Mouse (Mus musculus) E14TG2a.4 (cell line): ENCODE results near the gene Zfp174.
A peak's percentile ranks its signal among the peaks of the same experiment; 100 is the strongest.

Experiments
- H3K27me3 ChIP-seq: 2 replicates; pipeline ENCODE4 v1.6.1; 2014; ENCODE audit warnings: low read length, control low read depth; ENCODE audit not compliant: insufficient read depth
- H3K36me3 ChIP-seq: 2 replicates; pipeline ENCODE4 v1.6.1; 2014; ENCODE audit warnings: low read length, control low read depth; ENCODE audit not compliant: insufficient read depth
- H3K4me1 ChIP-seq: replicated peaks from 2 replicates; pipeline ENCODE4 v1.6.1; 2014; ENCODE audit warnings: low read depth, low read length, control low read depth
- H3K4me3 ChIP-seq: replicated peaks from 2 replicates; pipeline ENCODE4 v1.5.1; 2014; ENCODE audit warnings: mild to moderate bottlenecking, low read length
- H3K9me3 ChIP-seq: 2 replicates; pipeline ENCODE4 v1.6.1; 2014; ENCODE audit warnings: low read length, control low read depth
- CTCF ChIP-seq: conservative IDR thresholded peaks from 2 replicates; pipeline ENCODE4 v1.5.1; 2014; ENCODE audit warnings: low read length
- NANOG ChIP-seq: IDR thresholded peaks from 2 replicates; pipeline ENCODE4 v1.6.1; 2014; ENCODE audit warnings: borderline replicate concordance, low read length, mixed read lengths
- POU5F1 ChIP-seq: IDR thresholded peaks from 2 replicates; pipeline ENCODE4 v1.6.1; 2014; ENCODE audit warnings: low read length, borderline replicate concordance

Gene Zfp174

DNA sequence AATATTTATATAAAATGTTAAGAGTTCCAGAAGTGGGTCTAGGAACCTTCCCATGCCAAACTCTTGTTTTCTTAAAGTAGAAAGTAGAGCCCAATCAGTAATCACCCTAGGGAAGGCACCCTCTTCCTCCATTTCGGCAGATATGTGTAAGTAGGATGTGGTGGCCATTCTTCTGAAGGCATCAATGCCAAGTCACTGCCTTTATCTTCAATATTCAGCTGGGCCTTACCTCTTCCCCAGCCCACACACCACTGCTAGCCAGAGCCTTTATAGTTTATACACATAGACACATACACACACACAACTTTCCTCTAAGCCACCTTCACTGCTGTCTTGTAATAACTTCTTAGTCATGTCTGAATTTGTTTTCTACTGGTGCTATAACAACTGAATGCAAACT is 8.7 kb downstream of the Zfp174 start:
- H3K27me3 ChIP-seq = no peaks in the 10 kb centered on the region
- H3K4me1 ChIP-seq = peaks cover 22% of the 10 kb centered on the region
- no peak overlapping the region for H3K4me3 ChIP-seq
- no peaks in the 10 kb centered on the region for H3K9me3 ChIP-seq
- H3K36me3 ChIP-seq = peaks cover 7% of the 10 kb centered on the region; the same call in 1 of the 2 replicates
- TF ChIP-seq NANOG (no peak), POU5F1 (no peak), CTCF (no peak)

DNA sequence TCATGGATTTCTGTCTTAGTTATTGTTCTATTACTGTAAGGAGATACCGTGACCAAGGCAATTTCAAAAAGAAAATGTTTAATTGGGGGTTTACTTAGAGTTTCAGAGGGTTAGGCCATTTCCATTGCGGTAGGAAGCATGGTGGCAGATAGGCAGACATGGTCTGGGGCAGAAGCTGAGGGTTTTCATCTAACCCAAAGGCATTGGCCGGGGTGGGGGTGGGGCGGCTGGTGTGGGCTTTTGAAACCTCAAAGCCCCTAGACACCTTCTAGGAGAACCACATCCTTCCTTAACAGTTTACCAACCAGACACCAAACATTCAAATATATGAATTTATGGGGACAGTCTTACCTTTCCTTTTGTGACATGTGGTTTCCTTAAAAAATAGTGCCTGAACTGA is 12.2 kb downstream of the Zfp174 start:
- peaks cover 17% of the 10 kb centered on the region for H3K36me3 ChIP-seq
- no peak overlapping the region for H3K4me3 ChIP-seq
- TF ChIP-seq CTCF (no peak), POU5F1 (no peak), NANOG (no peak)
- H3K9me3 ChIP-seq = no peaks in the 10 kb centered on the region
- peaks cover 4% of the 10 kb centered on the region; the same call in 1 of the 2 replicates for H3K4me1 ChIP-seq
- H3K27me3 ChIP-seq = no peaks in the 10 kb centered on the region

DNA sequence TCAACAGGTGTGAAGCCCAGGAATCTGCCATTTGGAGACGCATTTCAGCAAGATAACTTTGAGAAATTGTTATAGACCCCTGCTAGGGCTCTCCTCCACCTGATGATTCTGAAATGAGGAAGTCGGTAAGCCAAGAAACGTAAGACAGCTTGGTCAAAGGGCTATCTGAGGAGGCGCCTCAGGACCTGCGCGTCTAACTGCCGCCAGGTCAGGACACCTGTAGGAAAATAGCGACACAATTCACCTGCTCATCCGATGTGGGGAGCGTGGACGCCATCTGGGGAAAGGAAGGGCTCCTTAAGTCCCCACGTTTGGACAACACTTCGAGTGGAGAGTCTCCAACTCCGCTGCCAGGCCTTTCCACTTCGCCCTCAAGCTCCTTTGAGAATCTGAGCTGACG is 24.7 kb downstream of the Zfp174 start:
- TF ChIP-seq CTCF = no peak
- TF ChIP-seq POU5F1 = no peak
- TF ChIP-seq NANOG = no peak
- Histone ChIP-seq H3K9me3 (no peaks in the 10 kb centered on the region), H3K27me3 (no peaks in the 10 kb centered on the region), H3K36me3 (peaks cover 33% of the 10 kb centered on the region), H3K4me3 (peak overlapping the region; percentile 89), H3K4me1 (peaks cover 26% of the 10 kb centered on the region)

DNA sequence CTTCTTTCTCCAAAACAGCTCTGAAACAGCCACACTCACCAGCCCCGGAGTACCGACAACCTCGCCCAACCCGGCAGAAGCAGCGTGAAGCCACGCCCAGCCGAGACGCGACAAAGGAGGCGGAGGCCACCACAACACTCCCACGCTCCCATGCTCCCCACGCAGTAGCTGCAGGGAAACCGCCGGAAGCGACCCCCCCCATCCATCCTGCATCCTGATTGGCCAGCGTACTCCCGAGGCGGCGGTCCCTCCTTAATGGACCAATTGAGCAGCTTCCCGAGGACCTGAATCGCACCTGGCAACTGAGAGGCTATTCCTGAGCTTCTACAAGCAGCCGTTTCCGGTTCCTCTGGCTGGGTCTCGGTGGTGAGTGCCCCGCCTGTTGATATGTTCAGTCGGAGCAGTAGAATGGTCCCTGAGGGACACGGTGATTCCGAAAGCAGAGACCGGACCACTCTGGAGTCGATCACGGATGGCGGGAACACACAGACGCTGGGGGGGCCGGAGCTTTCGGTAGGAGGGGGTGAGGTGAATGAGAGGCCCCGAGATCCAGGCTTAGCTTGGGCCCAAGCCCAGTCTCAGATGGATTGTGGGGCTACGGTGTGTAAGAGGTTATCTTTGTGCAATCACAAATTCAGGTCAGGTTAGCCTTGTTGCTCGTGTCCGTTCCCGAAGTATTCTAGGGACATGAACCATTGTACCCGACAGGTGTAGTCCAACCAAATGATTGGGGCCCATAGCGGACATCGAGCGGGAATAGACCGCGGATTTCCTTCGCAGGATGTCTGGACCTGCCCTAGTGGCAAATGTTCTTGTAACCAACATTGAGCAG is 25.4 kb downstream of the Zfp174 start, which contains the start of gene Naa60:
Gene Naa60, plus strand, starts transcription at position 160 of the 832 bp plus-strand sequence.
- no peaks in the 10 kb centered on the region for H3K9me3 ChIP-seq
- peaks cover 25% of the 10 kb centered on the region for H3K4me1 ChIP-seq
- H3K36me3 ChIP-seq = peaks cover 31% of the 10 kb centered on the region
- no peaks in the 10 kb centered on the region for H3K27me3 ChIP-seq
- H3K4me3 ChIP-seq = peak within 1 kb of the TSS; percentile 89
- no peak for TF ChIP-seq POU5F1
- TF ChIP-seq CTCF = no peak
- TF ChIP-seq NANOG = no peak

DNA sequence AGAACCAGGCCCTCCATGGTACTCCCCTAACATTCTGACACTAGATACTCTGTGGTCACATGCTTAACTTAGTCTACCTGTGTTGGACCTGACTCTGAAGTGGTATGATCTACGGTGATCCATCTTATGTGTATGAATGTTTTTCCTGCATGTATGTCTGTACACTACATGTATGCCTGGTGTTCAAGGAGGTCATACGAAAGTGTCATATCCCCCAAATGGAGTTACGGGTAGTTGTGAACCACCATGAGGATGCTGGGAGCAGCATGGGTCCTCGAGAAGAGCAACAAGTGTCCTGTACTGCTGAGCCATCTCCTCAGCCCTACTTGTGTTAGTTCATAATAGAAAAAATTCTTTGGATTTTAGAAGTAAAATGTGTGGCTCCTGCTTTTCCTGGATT is 29.3 kb downstream of the Zfp174 start:
- TF ChIP-seq POU5F1 (no peak), CTCF (no peak), NANOG (no peak)
- Histone ChIP-seq H3K4me3 (no peak overlapping the region), H3K4me1 (peaks cover 17% of the 10 kb centered on the region), H3K36me3 (peaks cover 17% of the 10 kb centered on the region), H3K27me3 (no peaks in the 10 kb centered on the region), H3K9me3 (no peaks in the 10 kb centered on the region)

DNA sequence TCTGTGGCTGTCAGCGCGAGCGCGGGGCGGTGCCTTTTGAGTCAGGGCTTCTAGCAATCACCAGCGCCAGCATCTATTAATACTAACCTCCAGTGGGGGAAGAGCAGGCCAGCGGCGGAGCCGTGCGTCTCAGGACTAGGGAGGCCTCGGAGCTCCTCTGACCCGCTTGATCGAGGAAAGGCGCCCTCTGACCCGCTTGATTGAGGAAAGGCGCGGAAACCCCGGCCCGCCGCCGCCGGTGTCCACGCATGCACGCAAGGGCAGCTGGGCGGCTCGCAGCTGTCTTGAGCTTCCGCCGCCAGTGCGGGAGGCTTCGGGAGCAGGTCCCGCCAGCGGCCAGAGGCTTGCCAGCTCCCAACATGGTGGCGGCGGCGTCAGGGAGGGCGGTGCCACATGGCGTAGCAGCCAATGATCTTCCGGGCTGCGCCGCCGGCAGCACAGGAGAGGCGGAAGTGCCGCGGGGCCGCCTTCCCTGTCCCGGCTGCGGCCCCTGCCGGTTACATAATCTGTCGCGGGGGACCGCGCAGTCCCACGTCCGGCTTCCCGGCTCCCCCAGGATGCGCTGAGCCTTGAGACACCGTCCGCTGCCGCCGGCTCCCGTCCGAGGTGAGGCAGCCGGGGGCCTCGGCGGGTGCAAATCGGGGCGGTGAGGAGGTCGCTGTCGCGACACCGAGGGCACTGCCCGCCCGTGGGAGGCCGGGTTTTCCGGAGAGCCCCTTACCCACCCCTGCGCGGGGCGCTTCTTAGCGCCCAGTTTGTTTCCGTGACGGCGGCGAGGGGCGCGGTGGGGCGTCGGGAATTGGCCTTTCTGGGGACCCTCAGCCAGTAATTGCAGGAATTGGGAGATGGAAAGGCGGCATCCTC is 37.4 kb downstream of the Zfp174 start, which contains the start of the genes Zfp597 and Gm20695:
Gene Zfp597, minus strand, starts transcription at position 361 of the 864 bp plus-strand sequence.
Gene Gm20695, plus strand, starts transcription at position 448 of the 864 bp plus-strand sequence.
- Histone ChIP-seq H3K9me3 (no peaks in the 10 kb centered on the region), H3K4me1 (peaks cover 24% of the 10 kb centered on the region), H3K27me3 (no peaks in the 10 kb centered on the region), H3K36me3 (peaks cover 18% of the 10 kb centered on the region; the same call in 1 of the 2 replicates), H3K4me3 (peak within 1 kb of the TSS; percentile 100)
- TF ChIP-seq POU5F1 (no peak), CTCF (no peak), NANOG (no peak)

DNA sequence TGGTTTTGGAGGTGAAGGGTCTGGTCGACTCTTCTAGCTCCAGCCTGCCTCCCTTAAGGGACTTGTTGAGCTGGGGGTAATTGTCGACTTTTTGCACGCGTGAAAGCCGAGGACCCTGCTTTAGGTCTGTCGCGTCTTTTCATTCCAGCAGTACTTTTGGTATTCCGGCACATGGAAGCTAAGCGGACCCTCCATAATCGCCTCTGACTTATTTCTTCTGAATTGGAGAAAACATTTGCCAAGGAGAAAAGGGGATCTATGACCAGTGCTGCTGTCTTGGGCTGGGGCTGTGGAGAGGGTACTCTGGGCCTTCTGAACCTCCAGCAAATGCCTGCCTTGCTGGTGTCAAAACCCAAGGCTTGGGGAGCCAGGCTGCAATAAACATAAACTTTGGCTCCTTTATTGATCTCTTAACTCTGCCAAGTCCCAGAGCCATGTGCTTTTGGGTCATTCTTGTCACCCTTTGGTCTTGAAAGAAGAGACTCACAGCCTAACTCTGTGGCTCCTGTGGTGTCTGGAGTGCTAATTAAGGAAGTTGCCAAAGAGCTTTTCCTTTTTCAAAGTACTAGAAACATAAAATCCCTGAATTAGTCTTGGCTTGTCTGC is 38.1 kb downstream of the Zfp174 start:
- Histone ChIP-seq H3K36me3 (0 out of 2 replicates have a peak, but pooled peaks cover 15% of the 10 kb centered on the region), H3K4me3 (peak overlapping the region; percentile 100), H3K27me3 (no peaks in the 10 kb centered on the region), H3K9me3 (no peaks in the 10 kb centered on the region), H3K4me1 (peaks cover 28% of the 10 kb centered on the region)
- TF ChIP-seq CTCF (no peak), POU5F1 (no peak)
